Mouse (Mus musculus): ENCODE data around the gene Ehmt2. TPM values are rescaled to one million over a fixed set of nuclear protein-coding genes. Genes with fewer than 3 reads are reported as not detected.
"Not testable (repeated sequence)": the region's sequence is repeated elsewhere in the genome, so short reads cannot be mapped to it uniquely, and the experiment has no call there.

The Ehmt2 gene
- polyA plus RNA-seq, 1 experiment from 2014 or later: 50.9 TPM

DNA sequence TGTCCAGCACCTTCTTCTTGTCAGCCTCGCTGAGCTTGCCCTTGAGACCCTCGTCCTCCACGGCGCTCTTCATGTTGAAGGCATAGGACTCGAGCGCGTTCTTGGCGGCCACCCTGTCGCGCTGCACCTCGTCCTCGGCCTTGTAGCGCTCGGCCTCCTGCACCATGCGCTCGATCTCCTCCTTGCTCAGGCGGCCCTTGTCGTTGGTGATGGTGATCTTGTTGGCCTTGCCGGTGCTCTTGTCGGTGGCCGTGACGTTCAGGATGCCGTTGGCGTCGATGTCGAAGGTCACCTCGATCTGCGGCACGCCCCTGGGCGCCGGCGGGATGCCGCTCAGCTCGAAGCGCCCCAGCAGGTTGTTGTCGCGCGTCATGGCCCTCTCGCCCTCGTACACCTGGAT is 59.0 kb downstream of the Ehmt2 start:
- peaks cover 11% of the 10 kb centered on the region for H3K4me1 ChIP-seq (replicated peaks; ENCODE audit: control insufficient read depth, insufficient read depth, low read length)

DNA sequence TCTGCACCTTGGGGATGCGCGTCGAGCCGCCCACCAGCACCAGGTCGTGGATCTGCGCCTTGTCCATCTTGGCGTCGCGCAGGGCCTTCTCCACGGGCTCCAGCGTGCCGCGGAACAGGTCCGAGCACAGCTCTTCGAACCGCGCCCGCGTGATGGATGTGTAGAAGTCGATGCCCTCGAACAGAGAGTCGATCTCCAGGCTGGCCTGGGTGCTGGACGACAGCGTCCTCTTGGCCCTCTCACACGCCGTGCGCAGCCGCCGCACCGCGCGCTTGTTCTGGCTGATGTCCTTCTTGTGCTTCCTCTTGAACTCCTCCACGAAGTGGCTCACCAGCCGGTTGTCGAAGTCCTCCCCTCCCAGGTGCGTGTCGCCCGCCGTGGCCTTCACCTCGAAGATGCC is 59.7 kb downstream of the Ehmt2 start:
- not testable (repeated sequence) for ATAC-seq (replicated peaks; ENCODE audit: low FRiP score); H3K27ac ChIP-seq (ENCODE audit: low read depth, low read length); H3K27me3 ChIP-seq (replicated peaks; ENCODE audit: control insufficient read depth, insufficient read depth, low read length); H3K4me2 ChIP-seq; H3K9ac ChIP-seq (ENCODE audit: low read depth, low read length); H3K36me3 ChIP-seq (ENCODE audit: control insufficient read depth, insufficient read depth, low read length); DNase-seq (ENCODE audit: low spot score); H3K4me3 ChIP-seq (ENCODE audit: low read depth, low read length); H3K9me3 ChIP-seq (ENCODE audit: control insufficient read depth, low read length)
- H3K4me1 ChIP-seq (replicated peaks; ENCODE audit: control insufficient read depth, insufficient read depth, low read length): peaks cover 11% of the 10 kb centered on the region
- WGBS: 31% methylated on average over 18 of the region's 40 CpGs

More for the DNA sequence above, 59.0 kb downstream of the Ehmt2 start:
- not testable (repeated sequence) for H3K27ac ChIP-seq (ENCODE audit: low read depth, low read length); H3K4me3 ChIP-seq (ENCODE audit: low read depth, low read length); H3K9me3 ChIP-seq (ENCODE audit: control insufficient read depth, low read length); H3K36me3 ChIP-seq (ENCODE audit: control insufficient read depth, insufficient read depth, low read length); ATAC-seq (replicated peaks; ENCODE audit: low FRiP score); H3K4me2 ChIP-seq; DNase-seq (ENCODE audit: low spot score); H3K27me3 ChIP-seq (replicated peaks; ENCODE audit: control insufficient read depth, insufficient read depth, low read length); H3K9ac ChIP-seq (ENCODE audit: low read depth, low read length)
- WGBS: 19% methylated on average over 34 of the region's 40 CpGs

DNA sequence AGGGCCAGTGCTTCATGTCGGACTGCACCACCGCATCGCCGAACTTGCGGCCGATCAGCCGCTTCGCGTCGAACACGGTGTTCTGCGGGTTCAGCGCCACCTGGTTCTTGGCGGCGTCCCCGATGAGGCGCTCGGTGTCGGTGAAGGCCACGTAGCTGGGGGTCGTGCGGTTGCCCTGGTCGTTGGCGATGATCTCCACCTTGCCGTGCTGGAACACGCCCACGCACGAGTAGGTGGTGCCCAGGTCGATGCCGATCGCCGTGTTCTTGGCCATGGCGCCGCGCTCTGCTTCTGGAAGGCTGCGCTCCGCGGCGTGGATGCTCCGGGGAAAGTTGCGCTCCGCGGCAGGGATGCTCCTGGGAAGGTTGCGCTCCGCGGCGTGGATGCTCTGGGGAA is 60.5 kb downstream of the Ehmt2 start:
- not testable (repeated sequence) for H3K36me3 ChIP-seq (ENCODE audit: control insufficient read depth, insufficient read depth, low read length); H3K9ac ChIP-seq (ENCODE audit: low read depth, low read length); H3K27me3 ChIP-seq (replicated peaks; ENCODE audit: control insufficient read depth, insufficient read depth, low read length); H3K27ac ChIP-seq (ENCODE audit: low read depth, low read length); DNase-seq (ENCODE audit: low spot score); H3K9me3 ChIP-seq (ENCODE audit: control insufficient read depth, low read length)
- WGBS: 2% methylated on average over 28 of the region's 47 CpGs
- 0 out of 2 replicates have a peak, but pooled peaks have one; percentile 6 for ATAC-seq (replicated peaks; ENCODE audit: low FRiP score)
- peak overlapping the region; percentile 52; the same call in 1 of the 2 replicates for H3K4me3 ChIP-seq (ENCODE audit: low read depth, low read length)
- H3K4me1 ChIP-seq (replicated peaks; ENCODE audit: control insufficient read depth, insufficient read depth, low read length): peaks cover 11% of the 10 kb centered on the region
- H3K4me2 ChIP-seq: peak overlapping the region; percentile 93

DNA sequence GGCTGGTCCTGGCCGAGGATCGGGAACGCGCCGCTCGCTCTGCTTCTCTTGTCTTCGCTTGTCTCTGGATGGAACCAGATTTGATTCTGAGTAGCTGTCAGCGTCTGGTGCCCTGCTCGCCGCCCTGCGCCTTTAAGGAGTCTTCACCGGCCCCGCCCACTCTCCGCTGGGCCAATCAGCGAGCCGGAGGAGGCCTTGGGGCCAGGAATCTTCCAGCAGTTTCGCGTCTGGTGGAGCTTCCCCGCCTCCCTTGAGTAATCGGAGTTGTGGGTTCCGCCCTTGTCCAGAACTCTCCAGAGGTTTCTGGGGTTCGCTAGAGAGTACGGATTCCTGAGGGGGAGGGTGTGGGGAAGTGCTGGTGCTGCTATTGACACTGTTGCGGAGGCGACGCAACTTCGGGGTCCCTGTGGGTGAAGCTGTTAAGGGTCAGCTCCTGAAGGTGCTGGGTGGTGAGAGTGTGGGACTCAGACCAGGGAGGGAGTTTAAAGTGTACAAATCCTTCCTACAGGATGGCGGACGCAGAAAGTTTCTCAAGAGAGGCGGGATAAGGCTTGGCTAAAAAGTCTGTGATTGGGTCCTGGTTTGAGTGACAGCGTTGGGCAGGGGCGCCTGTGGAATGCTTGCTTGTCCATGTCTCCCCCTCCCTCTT is 61.0 kb downstream of the Ehmt2 start, which contains the start of gene Hspa1b:
Hspa1b (minus strand) TSS at position 109 of the 649 bp plus-strand sequence.
- under 1% methylated on average over 25 of the region's 32 CpGs for WGBS
- ATAC-seq (replicated peaks; ENCODE audit: low FRiP score) (peak; percentile 91), DNase-seq (ENCODE audit: low spot score) (peak; percentile 79)
- Histone ChIP-seq H3K4me3 (ENCODE audit: low read depth, low read length) (peak within 1 kb of the TSS; percentile 52), H3K27me3 (replicated peaks; ENCODE audit: control insufficient read depth, insufficient read depth, low read length) (peaks cover 10% of the 10 kb centered on the region), H3K4me2 (peak within 1 kb of the TSS; percentile 93), H3K9ac (ENCODE audit: low read depth, low read length) (peak within 1 kb of the TSS; percentile 62), H3K4me1 (replicated peaks; ENCODE audit: control insufficient read depth, insufficient read depth, low read length) (peaks cover 11% of the 10 kb centered on the region), H3K27ac (ENCODE audit: low read depth, low read length) (peak within 1 kb of the TSS; percentile 8)
- H3K9me3 ChIP-seq (ENCODE audit: control insufficient read depth, low read length); H3K36me3 ChIP-seq (ENCODE audit: control insufficient read depth, insufficient read depth, low read length): not testable (repeated sequence)

DNA sequence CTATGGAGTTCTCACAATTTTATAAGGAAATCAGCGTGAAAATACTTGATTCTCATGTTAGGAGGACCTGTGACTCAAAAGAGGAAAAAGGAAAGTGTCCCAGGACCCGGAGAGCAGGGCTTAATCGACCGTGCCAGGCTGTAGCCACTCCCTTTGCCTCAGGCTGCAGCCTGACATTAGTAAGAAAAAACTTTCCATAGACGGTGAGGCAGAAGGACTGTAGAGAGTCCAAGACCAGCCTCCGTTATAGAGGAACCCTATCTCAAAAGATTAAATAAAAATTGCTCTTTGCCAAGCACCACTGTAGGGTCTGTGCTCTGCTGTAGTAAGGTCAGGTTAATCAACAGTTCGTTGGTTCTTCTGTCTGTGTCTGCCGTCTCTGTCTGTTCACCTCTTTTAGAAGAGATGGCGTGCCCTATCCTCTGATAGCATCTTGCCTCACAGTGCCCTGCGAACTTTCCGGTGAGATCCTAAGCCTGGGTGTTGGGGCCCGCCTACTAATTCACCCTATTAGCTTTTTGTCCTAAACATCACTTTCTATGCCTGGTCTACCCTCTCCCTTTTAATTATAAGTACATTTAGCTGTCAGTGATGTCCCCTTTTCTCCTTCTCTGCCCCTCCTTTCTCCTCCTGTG is 61.7 kb downstream of the Ehmt2 start:
- H3K9ac ChIP-seq (ENCODE audit: low read depth, low read length): peak overlapping the region; percentile 62
- DNase-seq (ENCODE audit: low spot score) (no peak), ATAC-seq (replicated peaks; ENCODE audit: low FRiP score) (peak; percentile 37; the same call in 1 of the 2 replicates)
- peaks cover 11% of the 10 kb centered on the region for H3K4me1 ChIP-seq (replicated peaks; ENCODE audit: control insufficient read depth, insufficient read depth, low read length)
- H3K4me2 ChIP-seq: peak overlapping the region; percentile 93
- peak overlapping the region; percentile 8 for H3K27ac ChIP-seq (ENCODE audit: low read depth, low read length)
- H3K4me3 ChIP-seq (ENCODE audit: low read depth, low read length): peak overlapping the region; percentile 52
- peaks cover 12% of the 10 kb centered on the region for H3K27me3 ChIP-seq (replicated peaks; ENCODE audit: control insufficient read depth, insufficient read depth, low read length)
- H3K36me3 ChIP-seq (ENCODE audit: control insufficient read depth, insufficient read depth, low read length): no peaks in the 10 kb centered on the region
- 8% methylated on average over 12 of the region's 12 CpGs for WGBS
- H3K9me3 ChIP-seq (ENCODE audit: control insufficient read depth, low read length): no peaks in the 10 kb centered on the region

DNA sequence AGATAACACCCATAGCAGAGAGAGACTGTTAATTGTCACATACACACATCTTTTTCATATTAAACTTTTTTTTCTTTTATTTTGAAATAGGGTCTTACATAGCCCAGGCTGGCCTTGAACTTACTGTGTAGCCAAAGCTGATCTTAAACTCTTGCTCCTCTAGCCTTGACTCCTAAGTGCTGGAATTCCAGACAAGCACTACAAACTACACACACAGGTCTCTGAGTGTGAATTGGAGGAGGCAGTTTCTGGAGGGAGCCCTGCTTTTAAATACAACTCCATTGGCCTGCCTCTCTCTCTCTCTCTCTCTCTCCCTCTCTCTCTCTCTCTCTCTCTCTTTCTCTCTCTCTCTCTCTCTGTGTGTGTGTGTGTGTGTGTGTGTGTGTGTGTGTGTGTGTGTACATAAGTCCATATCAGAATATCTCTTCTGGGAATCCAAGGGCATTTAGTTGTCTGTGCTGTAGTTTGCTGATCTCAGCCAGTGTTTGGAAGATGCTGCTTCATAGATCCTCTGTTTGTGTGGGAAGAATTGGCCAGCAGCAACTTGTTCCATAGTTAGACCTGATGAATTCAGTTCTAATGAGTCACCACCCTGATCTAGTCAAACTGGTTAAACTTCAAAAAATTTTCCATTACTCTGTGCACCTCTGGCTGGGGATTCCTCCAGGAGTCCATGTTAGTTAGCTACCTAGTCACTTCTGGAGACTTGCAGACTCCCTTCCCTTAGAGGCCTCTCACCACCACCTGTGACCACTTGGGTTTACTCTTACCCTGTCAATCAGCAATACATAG is 62.6 kb downstream of the Ehmt2 start:
- Histone ChIP-seq H3K27me3 (replicated peaks; ENCODE audit: control insufficient read depth, insufficient read depth, low read length) (peaks cover 12% of the 10 kb centered on the region), H3K27ac (ENCODE audit: low read depth, low read length) (no peak overlapping the region)
- ATAC-seq (replicated peaks; ENCODE audit: low FRiP score): no peak

DNA sequence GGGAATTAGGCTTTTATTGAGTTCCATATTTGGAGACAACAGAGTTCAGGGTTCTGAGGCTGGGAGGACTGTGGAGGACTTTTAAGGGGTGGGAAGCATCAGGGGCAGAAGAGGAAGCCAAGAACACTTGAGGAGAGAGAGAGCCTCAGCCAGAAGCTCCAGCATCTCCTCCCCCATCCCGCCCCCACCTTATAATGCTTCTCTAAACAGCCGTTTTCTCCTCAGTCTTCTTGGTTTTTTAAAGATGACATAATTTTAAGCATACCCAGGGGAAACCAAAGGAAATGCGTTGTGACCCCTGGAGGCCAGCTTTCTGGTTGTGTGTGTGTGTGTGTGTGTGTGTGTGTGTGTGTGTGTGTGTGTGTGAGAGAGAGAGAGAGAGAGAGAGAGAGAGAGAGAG is 63.9 kb downstream of the Ehmt2 start:
- Histone ChIP-seq H3K4me2 (no peak overlapping the region), H3K4me3 (ENCODE audit: low read depth, low read length) (no peak overlapping the region), H3K27me3 (replicated peaks; ENCODE audit: control insufficient read depth, insufficient read depth, low read length) (peaks cover 10% of the 10 kb centered on the region), H3K36me3 (ENCODE audit: control insufficient read depth, insufficient read depth, low read length) (no peaks in the 10 kb centered on the region), H3K9ac (ENCODE audit: low read depth, low read length) (no peak overlapping the region), H3K4me1 (replicated peaks; ENCODE audit: control insufficient read depth, insufficient read depth, low read length) (peaks cover 11% of the 10 kb centered on the region), H3K27ac (ENCODE audit: low read depth, low read length) (no peak overlapping the region), H3K9me3 (ENCODE audit: control insufficient read depth, low read length) (no peaks in the 10 kb centered on the region)
- WGBS: 39% methylated on average over 3 of the region's 3 CpGs
- DNase-seq (ENCODE audit: low spot score) (no peak), ATAC-seq (replicated peaks; ENCODE audit: low FRiP score) (no peak)

More for the DNA sequence above, 62.6 kb downstream of the Ehmt2 start:
- peaks cover 11% of the 10 kb centered on the region for H3K4me1 ChIP-seq (replicated peaks; ENCODE audit: control insufficient read depth, insufficient read depth, low read length)
- no peak overlapping the region for H3K4me2 ChIP-seq
- H3K9me3 ChIP-seq (ENCODE audit: control insufficient read depth, low read length): no peaks in the 10 kb centered on the region
- no peak for DNase-seq (ENCODE audit: low spot score)
- no peak overlapping the region for H3K9ac ChIP-seq (ENCODE audit: low read depth, low read length)
- H3K36me3 ChIP-seq (ENCODE audit: control insufficient read depth, insufficient read depth, low read length): no peaks in the 10 kb centered on the region
- no peak overlapping the region for H3K4me3 ChIP-seq (ENCODE audit: low read depth, low read length)

DNA sequence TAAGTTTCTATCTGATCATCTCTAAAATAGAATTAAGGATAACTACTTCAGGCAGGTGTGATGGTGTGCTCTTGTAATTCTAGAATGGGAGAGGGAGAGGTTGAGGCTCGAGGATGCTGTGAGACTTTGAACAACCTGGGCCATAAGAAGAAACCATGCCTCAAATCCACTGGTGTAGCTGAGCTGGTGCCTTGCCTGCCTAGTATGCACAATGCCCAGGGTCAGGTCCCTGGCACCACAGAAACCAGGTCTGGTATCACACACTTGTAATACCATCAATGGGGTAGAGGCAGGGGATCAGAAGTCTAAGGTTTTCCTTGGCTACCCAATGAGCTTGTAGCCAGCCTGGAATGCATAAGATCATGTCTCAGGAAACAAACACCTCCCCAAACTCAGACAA is 64.6 kb downstream of the Ehmt2 start:
- Histone ChIP-seq H3K27ac (ENCODE audit: low read depth, low read length) (no peak overlapping the region), H3K27me3 (replicated peaks; ENCODE audit: control insufficient read depth, insufficient read depth, low read length) (peaks cover 12% of the 10 kb centered on the region), H3K4me3 (ENCODE audit: low read depth, low read length) (no peak overlapping the region), H3K36me3 (ENCODE audit: control insufficient read depth, insufficient read depth, low read length) (no peaks in the 10 kb centered on the region), H3K4me1 (replicated peaks; ENCODE audit: control insufficient read depth, insufficient read depth, low read length) (peaks cover 11% of the 10 kb centered on the region), H3K4me2 (no peak overlapping the region), H3K9me3 (ENCODE audit: control insufficient read depth, low read length) (no peaks in the 10 kb centered on the region), H3K9ac (ENCODE audit: low read depth, low read length) (no peak overlapping the region)
- WGBS: 62% methylated on average over 1 of the region's 1 CpGs
- ATAC-seq (replicated peaks; ENCODE audit: low FRiP score): no peak
- DNase-seq (ENCODE audit: low spot score): no peak
